In genomic region chr8:84711312-84711711, GRCm38 (mm10) we compare ENCODE assay signal across 9 mouse cellular contexts. TPM values are rescaled to one million over a fixed set of nuclear protein-coding genes. Genes with fewer than 3 reads are reported as not detected.
DNase-seq lines count a peak whose midpoint lies in the region; ATAC-seq and TF ChIP-seq lines count a peak whose summit lies in the region.
"Had no signal": no experiment of that assay in that cellular context is flagged by ENCODE, and none has a peak within 500 bp of the region (broad histone marks: within the 10 kb centered on the region; RNA-seq: fewer than 3 reads in every experiment).

No protein-coding gene starts in this region.

- no peak overlapping the region for H3K4me2 ChIP-seq in embryonic facial prominence, embryonic 15.5 days (replicated peaks)
- no peak overlapping the region for H3K4me2 ChIP-seq in hindbrain, embryonic 14.5 days (replicated peaks)
- H3K4me2 ChIP-seq in midbrain, embryonic 13.5 days (replicated peaks) = no peak overlapping the region; the same call in 1 of the 2 replicates

- no peak for TF ChIP-seq CTCF in kidney, adult 2 months (conservative IDR thresholded peaks at IDR 0.05; ENCODE audit: insufficient read depth, insufficient read length, low read depth, low read length)

- ATAC-seq in embryonic facial prominence, embryonic 15.5 days (ENCODE audit: insufficient number of reproducible peaks, low FRiP score, low TSS enrichment, low read depth) = no peak
- no peak for ATAC-seq in hindbrain, embryonic 14.5 days (ENCODE audit: low FRiP score)
- ATAC-seq in midbrain, embryonic 13.5 days = no peak

- H3K27me3 ChIP-seq in kidney, adult 2 months (replicated peaks; ENCODE audit: control insufficient read depth, insufficient read depth, low read length) = no peaks in the 10 kb centered on the region
- H3K27me3 ChIP-seq in embryonic facial prominence, embryonic 15.5 days = peaks cover 23% of the 10 kb centered on the region
- H3K27me3 ChIP-seq in hindbrain, embryonic 14.5 days (ENCODE audit: control insufficient read depth, insufficient read depth, low read length) = peaks cover 45% of the 10 kb centered on the region
- peaks cover 63% of the 10 kb centered on the region for H3K27me3 ChIP-seq in midbrain, embryonic 13.5 days

- 0 out of 2 replicates have a peak overlapping the region, but pooled peaks have one; percentile 27 for H3K27ac ChIP-seq in kidney, adult 2 months (ENCODE audit: insufficient read depth, low read depth, low read length)
- H3K27ac ChIP-seq in embryonic facial prominence, embryonic 15.5 days (replicated peaks) = peak overlapping the region; percentile 95
- peak overlapping the region; percentile 90 for H3K27ac ChIP-seq in hindbrain, embryonic 14.5 days
- peak overlapping the region; percentile 94 for H3K27ac ChIP-seq in midbrain, embryonic 13.5 days

- no peak for DNase-seq in kidney, adult 2 months
- no peak for DNase-seq in kidney, postnatal 36 days
- DNase-seq in hindbrain, embryonic 14.5 days (ENCODE audit: low spot score) = no peak
- DNase-seq in urinary bladder, postnatal 36 days (ENCODE audit: low spot score in 2 of 2) = no peak
- DNase-seq in thymus, postnatal 14 days = no peak
- DNase-seq in ovary, postnatal 36 days (ENCODE audit: low spot score) = no peak
- DNase-seq: thymus, postnatal 25 days had no signal

- no peak for TF ChIP-seq POLR2A in kidney, adult 2 months (IDR thresholded peaks at IDR 0.05; ENCODE audit: low read depth, low read length)

- no peaks in the 10 kb centered on the region for H3K36me3 ChIP-seq in kidney, adult 2 months (ENCODE audit: control insufficient read depth, insufficient read depth, low read length)
- H3K36me3 ChIP-seq in embryonic facial prominence, embryonic 15.5 days = peaks cover 20% of the 10 kb centered on the region
- no peaks in the 10 kb centered on the region for H3K36me3 ChIP-seq in hindbrain, embryonic 14.5 days (replicated peaks; ENCODE audit: control insufficient read depth, insufficient read depth)
- no peaks in the 10 kb centered on the region for H3K36me3 ChIP-seq in midbrain, embryonic 13.5 days

- no peaks in the 10 kb centered on the region for H3K9me3 ChIP-seq in embryonic facial prominence, embryonic 15.5 days (replicated peaks)
- no peaks in the 10 kb centered on the region for H3K9me3 ChIP-seq in hindbrain, embryonic 14.5 days (ENCODE audit: control insufficient read depth, low read length)
- H3K9me3 ChIP-seq in midbrain, embryonic 13.5 days = no peaks in the 10 kb centered on the region

- 53% methylated on average over 3 of the region's 3 CpGs for WGBS in kidney, adult 2 months
- WGBS in embryonic facial prominence, embryonic 15.5 days = 49% methylated on average over 3 of the region's 3 CpGs
- WGBS in hindbrain, embryonic 14.5 days = 43% methylated on average over 3 of the region's 3 CpGs
- WGBS in midbrain, embryonic 13.5 days = 55% methylated on average over 3 of the region's 3 CpGs

- H3K4me3 ChIP-seq in kidney, adult 2 months (ENCODE audit: insufficient read depth, low read depth, low read length) = no peak overlapping the region
- no peak overlapping the region for H3K4me3 ChIP-seq in embryonic facial prominence, embryonic 15.5 days (replicated peaks)
- no peak overlapping the region for H3K4me3 ChIP-seq in hindbrain, embryonic 14.5 days (replicated peaks; ENCODE audit: low read length)
- no peak overlapping the region for H3K4me3 ChIP-seq in midbrain, embryonic 13.5 days (replicated peaks)

- no peak overlapping the region for H3K9ac ChIP-seq in embryonic facial prominence, embryonic 15.5 days
- H3K9ac ChIP-seq in hindbrain, embryonic 14.5 days = no peak overlapping the region
- H3K9ac ChIP-seq in midbrain, embryonic 13.5 days (replicated peaks) = peak overlapping the region; percentile 53; the same call in 1 of the 2 replicates

- no peaks in the 10 kb centered on the region for H3K4me1 ChIP-seq in kidney, adult 2 months (ENCODE audit: control insufficient read depth, insufficient read depth, low read length)
- H3K4me1 ChIP-seq in embryonic facial prominence, embryonic 15.5 days = peaks cover 86% of the 10 kb centered on the region
- peaks cover 63% of the 10 kb centered on the region for H3K4me1 ChIP-seq in hindbrain, embryonic 14.5 days (replicated peaks; ENCODE audit: control insufficient read depth, insufficient read depth, low read length)
- peaks cover 84% of the 10 kb centered on the region for H3K4me1 ChIP-seq in midbrain, embryonic 13.5 days (replicated peaks)

RNA-seq across cellular contexts. Expression of gene Lyl1, which starts 10.1 kb away (rescaled TPM):
- 3.2 and 4.1 TPM in 2 replicates for polyA plus RNA-seq in kidney, adult 2 months (2012; rRNA removed)
- polyA plus RNA-seq in embryonic facial prominence, embryonic 15.5 days (2015; fragmentation: Nextera tagmentation; extraction: Ambion mirVana) = 5.8 and 6.0 TPM in 2 replicates
- 3.8 and 5.1 TPM in 2 replicates for polyA plus RNA-seq in hindbrain, embryonic 14.5 days (2014; fragmentation: Nextera tagmentation; extraction: Ambion mirVana)
- polyA plus RNA-seq in midbrain, embryonic 13.5 days (2015; fragmentation: Nextera tagmentation; extraction: Ambion mirVana) = 2.1 and 2.4 TPM in 2 replicates

RNA-seq across cellular contexts. Expression of gene G430095P16Rik, which starts 11.5 kb away (rescaled TPM):
- polyA plus RNA-seq in kidney, adult 2 months (2012; rRNA removed) = 0.65 and 0.81 TPM in 2 replicates
- polyA plus RNA-seq in embryonic facial prominence, embryonic 15.5 days (2015; fragmentation: Nextera tagmentation; extraction: Ambion mirVana) = 4.2 and 4.9 TPM in 2 replicates
- polyA plus RNA-seq in hindbrain, embryonic 14.5 days (2014; fragmentation: Nextera tagmentation; extraction: Ambion mirVana) = 0.55 and 0.71 TPM in 2 replicates
- polyA plus RNA-seq in midbrain, embryonic 13.5 days (2015; fragmentation: Nextera tagmentation; extraction: Ambion mirVana) = 1.3 and 1.9 TPM in 2 replicates

RNA-seq across cellular contexts. Expression of gene Nacc1, which starts 23.6 kb away (rescaled TPM):
- polyA plus RNA-seq in kidney, adult 2 months (2012; rRNA removed) = 85.8 and 93.9 TPM in 2 replicates
- 16.7 and 16.9 TPM in 2 replicates for polyA plus RNA-seq in embryonic facial prominence, embryonic 15.5 days (2015; fragmentation: Nextera tagmentation; extraction: Ambion mirVana)
- 17.8 and 18.1 TPM in 2 replicates for polyA plus RNA-seq in hindbrain, embryonic 14.5 days (2014; fragmentation: Nextera tagmentation; extraction: Ambion mirVana)
- 16.8 and 17.3 TPM in 2 replicates for polyA plus RNA-seq in midbrain, embryonic 13.5 days (2015; fragmentation: Nextera tagmentation; extraction: Ambion mirVana)

RNA-seq across cellular contexts. Expression of gene Trmt1, which starts 25.2 kb away (rescaled TPM):
- polyA plus RNA-seq in kidney, adult 2 months (2012; rRNA removed) = 73.7 and 98.9 TPM in 2 replicates
- polyA plus RNA-seq in embryonic facial prominence, embryonic 15.5 days (2015; fragmentation: Nextera tagmentation; extraction: Ambion mirVana) = 69.1 and 78.2 TPM in 2 replicates
- polyA plus RNA-seq in hindbrain, embryonic 14.5 days (2014; fragmentation: Nextera tagmentation; extraction: Ambion mirVana) = 55.2 and 62.1 TPM in 2 replicates
- polyA plus RNA-seq in midbrain, embryonic 13.5 days (2015; fragmentation: Nextera tagmentation; extraction: Ambion mirVana) = 50.1 and 55.7 TPM in 2 replicates

RNA-seq across cellular contexts. Expression of gene Ier2, which starts 48.7 kb away (rescaled TPM):
- 5.7 and 7.3 TPM in 2 replicates for polyA plus RNA-seq in kidney, adult 2 months (2012; rRNA removed)
- 79.7 and 83.9 TPM in 2 replicates for polyA plus RNA-seq in embryonic facial prominence, embryonic 15.5 days (2015; fragmentation: Nextera tagmentation; extraction: Ambion mirVana)
- polyA plus RNA-seq in hindbrain, embryonic 14.5 days (2014; fragmentation: Nextera tagmentation; extraction: Ambion mirVana) = 17.4 and 20.1 TPM in 2 replicates
- 20.0 and 26.3 TPM in 2 replicates for polyA plus RNA-seq in midbrain, embryonic 13.5 days (2015; fragmentation: Nextera tagmentation; extraction: Ambion mirVana)

Comparison
In these comparisons a context has a peak if more than half of its experiments do, and no peak if none do; other contexts are left out.
1. H3K27ac ChIP-seq: peak in every context shown above with its lines; median percentile 95 in embryonic facial prominence, embryonic 15.5 days; 94 in midbrain, embryonic 13.5 days; 90 in hindbrain, embryonic 14.5 days; 27 in kidney, adult 2 months.